Mouse (Mus musculus): ENCODE results near the gene Itgb6.

The Itgb6 gene

DNA sequence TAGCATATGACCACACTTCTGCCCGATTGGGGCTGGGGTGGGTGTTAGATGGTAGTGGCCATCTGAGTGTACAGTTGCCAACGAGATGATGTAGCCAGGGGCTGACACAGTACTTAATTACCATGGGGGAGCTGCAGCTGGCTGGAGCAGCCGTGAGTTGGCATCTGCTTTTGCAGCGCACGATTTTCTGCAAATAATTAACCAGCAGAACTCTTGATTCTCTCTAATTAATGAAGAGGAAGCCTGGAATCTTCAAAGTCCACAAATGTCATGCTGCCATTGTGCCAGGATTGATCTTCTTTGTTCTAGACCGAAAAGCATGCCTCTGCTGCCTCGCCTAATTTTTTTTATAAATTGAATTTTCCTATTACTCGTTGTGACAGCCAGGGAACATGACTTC is 8.6 kb downstream of the Itgb6 start:
- peak in 1 of 2 experiments; percentile 2 for DNase-seq (ENCODE audit: inconsistent age in 2 of 2, low spot score in 1 of 2)

DNA sequence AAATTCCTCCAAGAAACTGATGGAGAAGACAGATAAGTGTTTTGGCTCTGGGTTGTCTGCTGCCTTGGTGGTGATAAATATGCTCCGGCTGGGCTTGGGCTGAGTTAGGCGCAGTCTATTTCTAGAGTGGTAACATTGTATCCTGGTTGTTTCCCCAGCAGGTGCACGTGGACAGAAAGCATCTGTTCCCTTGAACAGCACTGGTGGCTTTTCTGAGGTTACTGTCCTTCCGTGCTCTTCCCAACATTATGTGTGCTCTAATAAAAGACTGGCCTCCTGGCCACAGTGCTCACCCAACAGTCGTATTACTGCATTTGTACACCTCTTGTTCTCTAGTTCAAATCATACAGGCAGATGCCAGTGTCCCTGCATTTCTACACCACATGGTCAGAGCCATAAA is 9.6 kb downstream of the Itgb6 start:
- no peak for DNase-seq (ENCODE audit: inconsistent age in 2 of 2, low spot score in 1 of 2)

GRCm38 (mm10) chr2:60712483-60712882 is 10.0 kb downstream of the Itgb6 start:
- DNase-seq (ENCODE audit: inconsistent age in 2 of 2, low spot score in 1 of 2) = peak in 1 of 2 experiments; percentile 0

DNA sequence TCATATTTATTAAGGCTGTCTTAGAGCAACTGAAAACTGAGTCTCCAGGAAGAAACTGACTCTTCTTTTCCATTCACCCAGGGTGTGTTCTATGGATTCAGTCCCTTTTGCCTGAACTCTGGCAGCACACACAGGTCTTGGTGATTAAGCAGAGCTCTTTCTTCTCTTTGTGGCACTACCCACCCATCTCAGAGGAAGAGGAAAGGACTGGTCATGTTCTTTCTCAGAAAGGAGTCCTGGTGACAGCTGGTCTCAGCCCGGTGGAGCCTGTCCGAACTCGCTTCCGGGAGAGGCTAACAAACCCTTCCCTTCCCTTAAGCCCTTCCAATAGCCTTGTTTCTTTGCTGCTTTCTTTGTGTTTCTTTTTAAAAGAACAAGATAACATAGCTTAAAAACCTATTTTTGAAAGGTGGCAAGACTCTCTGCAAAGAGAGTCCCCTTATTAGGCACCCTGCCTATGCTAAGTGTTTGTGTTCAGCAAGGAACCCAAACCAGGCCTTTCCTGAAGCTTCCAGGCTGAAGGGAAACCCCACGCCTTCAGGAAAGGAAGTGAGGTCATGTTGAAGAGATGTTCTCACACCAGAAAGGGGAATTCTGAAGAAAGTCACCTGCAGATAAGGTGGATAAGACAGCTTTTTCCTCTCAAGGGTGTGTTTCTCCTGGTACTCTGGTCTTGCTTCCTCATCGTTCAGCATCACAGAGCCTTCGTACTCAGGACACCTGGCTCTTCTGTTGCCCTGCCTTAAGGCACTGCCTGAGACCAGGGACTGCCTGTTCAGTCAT is 11.2 kb downstream of the Itgb6 start:
- DNase-seq (ENCODE audit: inconsistent age in 2 of 2, low spot score in 1 of 2) = peak in 1 of 2 experiments; percentile 2

DNA sequence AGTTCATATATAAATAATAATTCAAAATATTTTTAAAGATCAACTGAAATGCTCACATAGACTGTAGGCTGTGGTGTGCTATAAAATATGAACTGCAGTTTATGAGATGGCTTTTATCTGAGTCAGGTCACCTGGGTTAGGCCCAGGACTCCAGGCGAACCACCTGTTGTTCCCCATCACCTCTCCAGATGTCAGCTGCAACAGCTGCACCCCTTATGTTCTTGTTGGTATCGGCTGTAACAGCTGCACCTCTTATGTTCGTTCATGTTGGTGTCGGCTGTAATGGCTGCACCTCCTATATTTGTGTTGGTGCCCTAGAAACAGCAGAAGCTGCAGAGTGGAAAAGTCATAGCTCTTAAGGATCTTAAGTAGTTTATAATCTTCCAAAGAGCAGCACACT is 12.1 kb downstream of the Itgb6 start:
- peak in 1 of 2 experiments; percentile 0 for DNase-seq (ENCODE audit: inconsistent age in 2 of 2, low spot score in 1 of 2)

GRCm38 (mm10) chr2:60708671-60709070 is 13.8 kb downstream of the Itgb6 start:
- peak; percentile 39 to 62 for DNase-seq (ENCODE audit: inconsistent age in 2 of 2, low spot score in 1 of 2)

DNA sequence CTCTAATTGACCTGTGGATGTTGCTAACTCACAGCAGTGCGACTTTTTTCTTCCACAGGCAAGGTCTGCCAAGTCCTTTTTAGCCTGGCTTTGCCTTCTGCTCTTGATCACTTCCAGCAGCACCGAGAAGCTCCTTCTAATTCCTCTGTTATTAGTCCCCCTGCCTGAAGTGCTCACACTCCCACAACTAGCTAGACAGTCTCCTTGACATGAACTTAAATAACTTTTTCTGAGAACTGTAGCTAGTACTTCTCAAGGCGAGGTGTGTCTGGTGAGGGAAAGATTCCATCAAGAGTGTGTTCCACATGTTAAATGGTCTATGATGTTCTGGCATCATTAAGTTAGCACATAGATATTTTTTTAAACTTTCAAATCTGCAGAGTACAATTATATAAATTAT is 15.6 kb downstream of the Itgb6 start:
- no peak for DNase-seq (ENCODE audit: inconsistent age in 2 of 2, low spot score in 1 of 2)

DNA sequence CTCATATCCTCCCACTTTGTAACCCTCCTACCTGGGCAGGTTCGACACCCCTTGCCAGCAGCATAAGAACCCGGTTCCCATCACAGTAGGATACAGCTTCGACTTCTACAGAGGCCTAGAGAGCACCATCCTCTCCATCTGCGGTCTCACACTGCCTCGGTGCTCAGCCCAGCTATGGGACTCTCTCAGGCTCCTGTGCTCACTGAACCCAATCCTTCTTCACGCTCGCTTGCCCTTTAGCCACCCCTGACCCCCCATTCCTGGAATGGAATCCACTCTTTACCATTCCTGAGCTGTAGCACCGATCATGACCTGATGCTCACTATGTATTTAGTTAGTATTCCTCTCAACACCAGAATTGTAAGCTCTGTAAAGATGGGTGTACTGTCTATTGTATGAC is 17.0 kb downstream of the Itgb6 start:
- no peak for DNase-seq (ENCODE audit: inconsistent age in 2 of 2, low spot score in 1 of 2)

DNA sequence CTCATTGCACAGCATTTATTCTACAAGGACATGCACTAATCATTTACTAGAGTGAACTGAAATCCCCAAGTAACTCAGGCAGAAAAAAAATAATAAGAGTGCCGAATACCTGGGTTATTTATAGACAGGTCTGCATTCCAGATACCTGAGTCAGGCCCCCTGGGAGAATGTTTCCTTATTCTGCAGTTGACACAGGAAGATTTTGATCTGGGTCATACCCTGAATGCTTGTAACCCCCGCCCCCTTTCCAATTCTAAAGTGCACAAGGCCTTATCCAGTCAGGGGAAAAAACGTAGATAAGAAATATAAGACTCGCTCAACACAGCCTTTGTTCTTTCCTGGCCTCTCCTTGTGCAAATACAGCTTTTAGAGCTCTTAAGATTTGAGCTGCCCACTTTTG is 19.1 kb downstream of the Itgb6 start:
- no peak for DNase-seq (ENCODE audit: inconsistent age in 2 of 2, low spot score in 1 of 2)

- no peak for DNase-seq (ENCODE audit: inconsistent age in 2 of 2, low spot score in 1 of 2)
These were observed 21.5 kb downstream of the Itgb6 start for GRCm38 (mm10) chr2:60700956-60701355.

DNA sequence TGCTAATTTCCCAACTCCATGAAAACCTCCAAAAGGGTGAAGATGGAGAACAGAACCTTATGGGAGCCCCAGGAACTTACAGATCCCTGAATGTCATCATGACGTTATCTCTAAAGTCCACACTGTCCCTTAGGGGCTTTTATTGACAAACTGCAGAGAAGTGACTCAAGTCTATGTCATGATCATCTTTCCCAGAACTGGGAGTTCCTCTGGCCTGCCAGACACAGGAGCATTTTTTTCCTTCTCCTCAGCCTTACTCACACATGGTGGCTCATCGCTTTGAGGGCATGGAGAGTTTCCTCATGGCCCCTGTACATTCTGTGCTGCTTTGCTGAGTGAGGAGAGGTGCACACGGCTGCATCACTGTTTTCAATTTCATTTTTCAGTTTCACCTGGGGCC is 22.4 kb downstream of the Itgb6 start:
- peak; percentile 56 to 75 for DNase-seq (ENCODE audit: inconsistent age in 2 of 2, low spot score in 1 of 2)

DNA sequence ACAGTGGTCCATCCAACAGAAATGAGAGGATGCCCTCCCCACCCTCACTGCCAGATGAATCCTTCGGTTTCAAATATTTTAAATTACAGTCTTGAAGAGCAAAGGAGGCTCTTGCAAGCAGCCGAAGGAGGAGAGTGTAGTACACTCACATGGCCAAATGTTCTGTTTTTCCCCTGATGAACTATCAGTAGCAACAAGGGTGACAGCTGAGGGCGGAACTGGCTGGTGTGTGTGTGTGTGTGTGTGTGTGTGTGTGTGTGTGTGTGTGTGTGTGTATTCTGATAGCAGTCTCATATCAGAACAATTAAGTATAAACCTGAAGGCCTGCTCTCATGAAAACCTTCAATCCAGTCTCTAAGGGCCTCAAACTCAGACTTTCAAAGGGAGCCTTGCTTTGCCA is 22.9 kb downstream of the Itgb6 start:
- no peak for DNase-seq (ENCODE audit: inconsistent age in 2 of 2, low spot score in 1 of 2)

GRCm38 (mm10) chr2:60698155-60698554 is 24.3 kb downstream of the Itgb6 start:
- peak; percentile 41 to 71 for DNase-seq (ENCODE audit: inconsistent age in 2 of 2, low spot score in 1 of 2)

DNA sequence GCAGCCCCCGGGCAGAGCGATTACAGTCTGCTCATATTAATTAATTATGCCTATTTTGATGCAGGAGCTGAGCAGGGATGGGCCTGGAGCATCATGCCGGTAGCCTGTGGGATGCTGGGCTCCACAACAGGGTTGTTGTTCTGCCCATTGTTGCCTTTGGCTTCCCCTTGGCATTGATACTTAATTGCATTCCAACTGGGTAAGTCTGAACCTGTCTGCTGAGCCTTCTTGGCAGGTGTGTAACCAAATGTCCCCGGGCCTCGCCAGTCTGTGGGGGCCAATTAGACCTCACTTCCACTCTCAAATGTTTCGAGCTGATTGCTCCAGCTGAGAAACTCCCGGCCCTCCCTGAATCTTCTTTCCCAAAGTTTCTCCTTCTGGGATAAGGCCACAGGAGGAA is 24.9 kb downstream of the Itgb6 start:
- DNase-seq (ENCODE audit: inconsistent age in 2 of 2, low spot score in 1 of 2) = no peak

GRCm38 (mm10) chr2:60696559-60696958 is 25.9 kb downstream of the Itgb6 start:
- DNase-seq (ENCODE audit: inconsistent age in 2 of 2, low spot score in 1 of 2) = no peak

GRCm38 (mm10) chr2:60695706-60696105 is 26.7 kb downstream of the Itgb6 start:
- DNase-seq (ENCODE audit: inconsistent age in 2 of 2, low spot score in 1 of 2) = peak; percentile 38 to 65

DNA sequence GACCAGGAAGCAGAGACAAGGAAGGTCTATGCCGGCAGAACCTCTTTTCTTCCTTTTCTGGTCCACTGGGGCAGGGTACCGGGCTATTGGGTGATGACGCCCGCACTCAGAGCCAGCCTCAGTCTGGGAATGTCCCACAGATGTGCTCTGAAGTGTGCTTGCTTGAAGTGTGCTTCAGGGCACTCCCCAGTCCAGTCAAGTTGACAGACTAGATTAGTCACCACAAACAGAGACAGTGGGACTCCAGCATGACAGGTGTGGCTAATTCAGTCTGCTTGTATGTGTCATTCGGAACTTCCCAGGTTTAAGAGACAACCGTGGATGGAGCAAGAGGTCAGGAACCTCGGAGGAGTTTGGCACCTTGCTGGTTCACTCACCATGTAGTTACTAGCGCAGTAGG is 27.9 kb downstream of the Itgb6 start:
- no peak for DNase-seq (ENCODE audit: inconsistent age in 2 of 2, low spot score in 1 of 2)

DNA sequence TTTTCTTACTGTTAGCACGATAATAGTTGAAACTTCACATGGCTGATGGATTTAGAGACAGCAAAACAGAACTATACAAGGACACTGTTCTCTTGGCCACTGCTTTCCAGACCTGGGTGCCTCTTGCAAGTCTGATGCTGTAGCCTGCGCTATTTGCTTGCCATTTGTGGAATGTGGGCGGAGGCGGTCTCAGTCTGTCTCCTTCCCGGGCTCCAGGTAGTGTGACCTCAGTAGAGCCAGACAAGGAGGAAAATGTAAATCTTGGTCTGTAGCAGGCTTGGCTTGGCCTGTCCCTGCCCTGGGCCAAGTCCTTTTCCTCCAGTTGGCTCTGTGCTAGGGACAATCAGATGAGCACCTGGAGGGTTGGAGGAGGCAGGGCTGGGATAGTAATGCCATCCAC is 30.2 kb downstream of the Itgb6 start:
- no peak for DNase-seq (ENCODE audit: inconsistent age in 2 of 2, low spot score in 1 of 2)

DNA sequence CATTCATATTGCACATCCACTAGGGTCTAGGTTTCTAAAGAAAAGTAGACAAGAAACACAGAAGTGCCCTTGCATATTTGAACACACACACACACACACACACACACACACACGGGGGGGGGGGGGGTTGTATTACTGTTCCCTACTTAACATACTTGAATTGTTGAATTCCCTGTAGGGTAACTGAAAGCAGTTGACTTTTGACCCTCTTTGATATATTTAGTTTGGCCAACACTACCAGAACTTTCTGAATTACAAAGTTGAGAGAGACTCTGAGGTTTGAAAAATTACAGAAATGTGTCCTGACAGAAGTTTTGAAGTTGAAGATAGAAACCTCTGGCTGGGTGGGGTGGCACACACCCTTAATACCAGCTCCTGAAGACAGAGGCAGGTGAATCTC is 32.2 kb downstream of the Itgb6 start:
- DNase-seq (ENCODE audit: inconsistent age in 2 of 2, low spot score in 1 of 2) = no peak

GRCm38 (mm10) chr2:60688944-60689615 is 33.4 kb downstream of the Itgb6 start:
- DNase-seq (ENCODE audit: inconsistent age in 2 of 2, low spot score in 1 of 2) = peak; percentile 86 to 89

GRCm38 (mm10) chr2:60688150-60688549 is 34.3 kb downstream of the Itgb6 start:
- DNase-seq (ENCODE audit: inconsistent age in 2 of 2, low spot score in 1 of 2) = no peak

- DNase-seq (ENCODE audit: inconsistent age in 2 of 2, low spot score in 1 of 2) = no peak
These were observed 36.5 kb downstream of the Itgb6 start for GRCm38 (mm10) chr2:60685973-60686372.

GRCm38 (mm10) chr2:60684168-60684567 is 38.3 kb downstream of the Itgb6 start:
- no peak for DNase-seq (ENCODE audit: inconsistent age in 2 of 2, low spot score in 1 of 2)
